Mouse (Mus musculus): Measurements from ENCODE around the gene Hmcn1. TPM values are rescaled to one million over a fixed set of nuclear protein-coding genes. Genes with fewer than 3 reads are reported as not detected.

The Hmcn1 gene
- polyA plus RNA-seq, 1 experiment, result 0.92 TPM

DNA sequence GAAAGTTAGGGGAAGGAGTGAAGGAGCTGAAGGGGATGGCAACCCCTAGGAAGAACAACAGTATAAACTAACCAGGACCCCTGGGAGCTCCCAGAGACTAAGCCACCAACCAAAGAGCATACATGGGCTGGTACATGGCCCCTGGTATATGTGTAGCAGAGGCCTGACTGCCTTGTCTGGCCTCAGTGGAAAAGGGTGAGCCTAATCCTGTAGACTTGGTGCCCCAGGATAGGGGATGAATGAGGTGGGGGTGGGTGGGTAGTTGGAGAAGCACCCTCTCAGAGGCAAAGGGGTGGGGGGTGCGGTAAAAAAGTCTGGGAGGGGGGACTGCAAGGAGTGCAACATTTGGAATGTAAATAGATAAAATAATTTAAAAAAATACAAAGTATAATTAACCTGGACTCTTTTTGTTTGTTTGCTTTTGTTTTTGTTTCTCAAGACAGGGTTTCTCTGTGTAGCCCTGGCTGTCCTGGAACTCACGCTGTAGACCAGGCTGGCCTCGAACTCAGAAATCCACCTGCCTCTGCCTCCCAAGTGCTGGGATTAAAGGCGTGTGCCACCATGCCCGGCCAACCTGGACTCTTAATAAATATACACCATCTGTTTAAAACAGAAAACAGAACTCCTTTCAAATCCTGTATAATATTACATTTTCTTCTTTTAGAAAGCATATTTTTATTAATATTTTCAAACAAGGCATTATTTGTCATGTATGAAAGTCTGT is 423.3 kb downstream of the Hmcn1 start:
- Histone ChIP-seq H3K36me3 (ENCODE audit: control insufficient read depth, insufficient read depth, low read length) (no peaks in the 10 kb centered on the region), H3K27ac (ENCODE audit: control insufficient read depth, insufficient read depth, low read length) (no peak overlapping the region), H3K4me1 (replicated peaks; ENCODE audit: control insufficient read depth, insufficient read depth, low read length) (no peaks in the 10 kb centered on the region), H3K27me3 (ENCODE audit: control insufficient read depth, insufficient read depth, low read length) (no peaks in the 10 kb centered on the region), H3K4me3 (ENCODE audit: control insufficient read depth, insufficient read depth, low read length) (no peak overlapping the region)
- WGBS, result 96% methylated on average over 5 of the region's 5 CpGs
- DNase-seq, result no peak
- TF ChIP-seq CTCF (IDR thresholded peaks at IDR 0.05; ENCODE audit: borderline replicate concordance, control insufficient read depth, extremely low read depth, insufficient read depth, low read length, poor library complexity), result no peak
- no peak for TF ChIP-seq POLR2A (IDR thresholded peaks at IDR 0.05; ENCODE audit: control insufficient read depth, extremely low read depth, insufficient read depth, low read length, poor library complexity)

DNA sequence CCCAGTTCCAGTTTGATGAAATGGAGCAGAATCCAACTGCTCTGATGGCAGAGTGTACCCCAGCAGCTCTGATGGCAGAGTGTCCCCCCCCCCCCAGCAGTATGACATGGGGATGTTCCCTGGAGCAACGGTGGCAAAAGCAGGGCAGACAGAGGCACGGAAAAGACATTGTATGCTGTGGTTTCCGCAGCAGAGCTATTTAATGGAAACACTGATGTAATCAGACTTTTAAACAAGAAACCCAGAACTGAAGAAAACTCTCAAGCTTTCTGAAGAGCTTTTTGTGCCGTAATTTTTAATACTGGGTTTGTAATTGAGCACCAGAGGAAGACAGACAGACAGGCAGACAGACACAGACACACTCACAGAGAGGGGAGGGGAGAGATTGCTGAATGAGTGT is 426.9 kb downstream of the Hmcn1 start:
- no peaks in the 10 kb centered on the region for H3K4me1 ChIP-seq (replicated peaks; ENCODE audit: control insufficient read depth, insufficient read depth, low read length)
- H3K27me3 ChIP-seq (ENCODE audit: control insufficient read depth, insufficient read depth, low read length), result no peaks in the 10 kb centered on the region
- DNase-seq, result no peak
- 84% methylated on average over 4 of the region's 4 CpGs for WGBS
- no peaks in the 10 kb centered on the region for H3K36me3 ChIP-seq (ENCODE audit: control insufficient read depth, insufficient read depth, low read length)
- H3K27ac ChIP-seq (ENCODE audit: control insufficient read depth, insufficient read depth, low read length), result no peak overlapping the region
- TF ChIP-seq CTCF (IDR thresholded peaks at IDR 0.05; ENCODE audit: borderline replicate concordance, control insufficient read depth, extremely low read depth, insufficient read depth, low read length, poor library complexity) (no peak), POLR2A (IDR thresholded peaks at IDR 0.05; ENCODE audit: control insufficient read depth, extremely low read depth, insufficient read depth, low read length, poor library complexity) (no peak)
- no peak overlapping the region for H3K4me3 ChIP-seq (ENCODE audit: control insufficient read depth, insufficient read depth, low read length)

- 77% methylated on average over 3 of the region's 3 CpGs for WGBS
- Histone ChIP-seq H3K27me3 (ENCODE audit: control insufficient read depth, insufficient read depth, low read length) (no peaks in the 10 kb centered on the region), H3K4me1 (replicated peaks; ENCODE audit: control insufficient read depth, insufficient read depth, low read length) (no peaks in the 10 kb centered on the region), H3K4me3 (ENCODE audit: control insufficient read depth, insufficient read depth, low read length) (no peak overlapping the region), H3K27ac (ENCODE audit: control insufficient read depth, insufficient read depth, low read length) (no peak overlapping the region), H3K36me3 (ENCODE audit: control insufficient read depth, insufficient read depth, low read length) (no peaks in the 10 kb centered on the region)
- TF ChIP-seq POLR2A (IDR thresholded peaks at IDR 0.05; ENCODE audit: control insufficient read depth, extremely low read depth, insufficient read depth, low read length, poor library complexity), result no peak
- TF ChIP-seq CTCF (IDR thresholded peaks at IDR 0.05; ENCODE audit: borderline replicate concordance, control insufficient read depth, extremely low read depth, insufficient read depth, low read length, poor library complexity), result no peak
- no peak for DNase-seq
Measured at GRCm38 (mm10) chr1:150556621-150557020, 436.6 kb downstream of the Hmcn1 start.

- Histone ChIP-seq H3K4me3 (ENCODE audit: control insufficient read depth, insufficient read depth, low read length) (no peak overlapping the region), H3K27me3 (ENCODE audit: control insufficient read depth, insufficient read depth, low read length) (no peaks in the 10 kb centered on the region), H3K36me3 (ENCODE audit: control insufficient read depth, insufficient read depth, low read length) (no peaks in the 10 kb centered on the region), H3K27ac (ENCODE audit: control insufficient read depth, insufficient read depth, low read length) (no peak overlapping the region), H3K4me1 (replicated peaks; ENCODE audit: control insufficient read depth, insufficient read depth, low read length) (no peaks in the 10 kb centered on the region)
- TF ChIP-seq CTCF (IDR thresholded peaks at IDR 0.05; ENCODE audit: borderline replicate concordance, control insufficient read depth, extremely low read depth, insufficient read depth, low read length, poor library complexity) (no peak), POLR2A (IDR thresholded peaks at IDR 0.05; ENCODE audit: control insufficient read depth, extremely low read depth, insufficient read depth, low read length, poor library complexity) (no peak)
- no peak for DNase-seq
- 86% methylated on average over 1 of the region's 1 CpGs for WGBS
Measured at GRCm38 (mm10) chr1:150551390-150551789, 441.8 kb downstream of the Hmcn1 start.

GRCm38 (mm10) chr1:150546463-150546862 is 446.8 kb downstream of the Hmcn1 start:
- no peak overlapping the region for H3K4me3 ChIP-seq (ENCODE audit: control insufficient read depth, insufficient read depth, low read length)
- TF ChIP-seq CTCF (IDR thresholded peaks at IDR 0.05; ENCODE audit: borderline replicate concordance, control insufficient read depth, extremely low read depth, insufficient read depth, low read length, poor library complexity), result no peak
- no peak for TF ChIP-seq POLR2A (IDR thresholded peaks at IDR 0.05; ENCODE audit: control insufficient read depth, extremely low read depth, insufficient read depth, low read length, poor library complexity)
- no peaks in the 10 kb centered on the region for H3K36me3 ChIP-seq (ENCODE audit: control insufficient read depth, insufficient read depth, low read length)
- H3K27me3 ChIP-seq (ENCODE audit: control insufficient read depth, insufficient read depth, low read length), result no peaks in the 10 kb centered on the region
- H3K4me1 ChIP-seq (replicated peaks; ENCODE audit: control insufficient read depth, insufficient read depth, low read length), result no peaks in the 10 kb centered on the region
- no peak for DNase-seq
- 85% methylated on average over 3 of the region's 3 CpGs for WGBS
- H3K27ac ChIP-seq (ENCODE audit: control insufficient read depth, insufficient read depth, low read length), result no peak overlapping the region

DNA sequence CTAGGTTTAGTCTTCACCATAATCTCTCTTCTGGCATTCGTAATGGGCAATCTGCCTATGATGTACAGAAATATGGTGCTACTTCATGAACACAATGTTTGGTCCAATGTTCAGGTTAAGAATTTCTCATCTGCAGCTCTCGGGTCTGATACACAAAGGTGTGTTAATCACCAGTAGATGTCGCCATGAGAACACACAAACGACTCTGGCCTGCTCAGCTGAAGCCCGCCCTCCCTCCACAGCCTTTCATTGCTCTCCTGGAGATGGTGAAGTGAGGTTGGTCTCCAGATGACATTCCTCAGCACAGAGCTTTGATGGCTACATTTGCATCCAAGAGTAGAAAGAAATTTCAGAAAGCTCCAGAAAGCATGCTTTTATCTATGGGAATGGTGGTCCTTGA is 453.0 kb downstream of the Hmcn1 start:
- no peak overlapping the region for H3K27ac ChIP-seq (ENCODE audit: control insufficient read depth, insufficient read depth, low read length)
- no peaks in the 10 kb centered on the region for H3K4me1 ChIP-seq (replicated peaks; ENCODE audit: control insufficient read depth, insufficient read depth, low read length)
- H3K36me3 ChIP-seq (ENCODE audit: control insufficient read depth, insufficient read depth, low read length), result no peaks in the 10 kb centered on the region
- WGBS, result 15% methylated on average over 5 of the region's 5 CpGs
- H3K27me3 ChIP-seq (ENCODE audit: control insufficient read depth, insufficient read depth, low read length), result no peaks in the 10 kb centered on the region
- no peak overlapping the region for H3K4me3 ChIP-seq (ENCODE audit: control insufficient read depth, insufficient read depth, low read length)
- no peak for DNase-seq
- TF ChIP-seq POLR2A (IDR thresholded peaks at IDR 0.05; ENCODE audit: control insufficient read depth, extremely low read depth, insufficient read depth, low read length, poor library complexity) (no peak), CTCF (IDR thresholded peaks at IDR 0.05; ENCODE audit: borderline replicate concordance, control insufficient read depth, extremely low read depth, insufficient read depth, low read length, poor library complexity) (no peak)

All from thymus, adult 2 months (tissue).